Mouse (Mus musculus): ENCODE data around the gene Prpf4.
A peak's percentile ranks its signal among the peaks of the same experiment; 100 is the strongest.

Prpf4 gene

GRCm38 (mm10) chr4:62389592-62390512 is 18.7 kb upstream of the Prpf4 start:
- no peak for DNase-seq

- DNase-seq: no peak
Measured at GRCm38 (mm10) chr4:62391892-62392291, 16.7 kb upstream of the Prpf4 start.

GRCm38 (mm10) chr4:62393459-62393858 is 15.1 kb upstream of the Prpf4 start:
- DNase-seq: no peak

GRCm38 (mm10) chr4:62395806-62396205 is 12.8 kb upstream of the Prpf4 start:
- DNase-seq: no peak

- no peak for DNase-seq
Measured at GRCm38 (mm10) chr4:62397616-62398365, 10.8 kb upstream of the Prpf4 start.

- no peak for DNase-seq
Measured at GRCm38 (mm10) chr4:62398956-62399355, 9.6 kb upstream of the Prpf4 start.

- no peak for DNase-seq
Measured at GRCm38 (mm10) chr4:62406133-62406532, 2.5 kb upstream of the Prpf4 start.

GRCm38 (mm10) chr4:62407730-62408582 is 641 bp upstream of the Prpf4 start:
- peak; percentile 64 to 68 for DNase-seq

- peak in 1 of 2 experiments; percentile 7 for DNase-seq
Measured at GRCm38 (mm10) chr4:62409615-62410014, 1.0 kb downstream of the Prpf4 start.

GRCm38 (mm10) chr4:62410325-62410724 is 1.7 kb downstream of the Prpf4 start:
- DNase-seq: no peak

GRCm38 (mm10) chr4:62411606-62412005 is 3.0 kb downstream of the Prpf4 start:
- no peak for DNase-seq

- no peak for DNase-seq
Measured at GRCm38 (mm10) chr4:62418448-62418847, 9.9 kb downstream of the Prpf4 start.

- no peak for DNase-seq
Measured at GRCm38 (mm10) chr4:62419091-62419490, 10.5 kb downstream of the Prpf4 start.

GRCm38 (mm10) chr4:62425891-62426290 is 17.3 kb downstream of the Prpf4 start:
- DNase-seq: no peak

- DNase-seq: no peak
Measured at GRCm38 (mm10) chr4:62427978-62428758, 19.6 kb downstream of the Prpf4 start.

GRCm38 (mm10) chr4:62429616-62430015 is 21.0 kb downstream of the Prpf4 start:
- DNase-seq: no peak

- no peak for DNase-seq
Measured at GRCm38 (mm10) chr4:62430678-62431077, 22.1 kb downstream of the Prpf4 start.

- DNase-seq: no peak
Measured at GRCm38 (mm10) chr4:62431522-62431921, 22.9 kb downstream of the Prpf4 start.

- DNase-seq: no peak
Measured at GRCm38 (mm10) chr4:62433939-62434870, 25.6 kb downstream of the Prpf4 start.

GRCm38 (mm10) chr4:62435081-62435480 is 26.5 kb downstream of the Prpf4 start, which contains the start of gene Rnf183:
Gene Rnf183 (minus strand): TSS chr4:62435252.
- DNase-seq: no peak

- DNase-seq: no peak
Measured at GRCm38 (mm10) chr4:62437256-62437778, 28.7 kb downstream of the Prpf4 start.

All from B cell, adult 2 months (primary cell).